Mouse (Mus musculus): ENCODE data around the gene Gm15085.
"Not testable (repeated sequence)": the region's sequence is repeated elsewhere in the genome, so short reads cannot be mapped to it uniquely, and the experiment has no call there.

Gm15085 gene

GRCm38 (mm10) chrX:149447317-149447716 is at the start of gene Gm15085:
Gene Gm15085 (plus strand): TSS chrX:149447617.
- not testable (repeated sequence) for DNase-seq (ENCODE audit: low spot score)

All from c-Kit-positive CD71-positive TER-119-positive erythroid progenitor cells, embryonic 14.5 days (primary cell).